Mouse (Mus musculus) lung, adult 2 months (tissue): Measurements from ENCODE around the gene Tmem14c.

Source experiments
- CTCF ChIP-seq: fragments of 200-500 bp; IDR thresholded peaks from 2 replicates; pipeline ENCODE4 v1.5.1; 2011; ENCODE audit warnings: mild to moderate bottlenecking, low read length, control low read depth; ENCODE audit not compliant: insufficient read depth
- POLR2A ChIP-seq: fragments of 200-500 bp; IDR thresholded peaks from 2 replicates; pipeline ENCODE4 v1.6.1; 2011; ENCODE audit warnings: low read depth, mild to moderate bottlenecking, control low read depth, low read length, borderline replicate concordance; ENCODE audit errors: extremely low read depth

- TF ChIP-seq CTCF (no peak), POLR2A (no peak)
Measured at GRCm38 (mm10) chr13:41002001-41002400, 14.1 kb upstream of the Tmem14c start.
